Mouse (Mus musculus) thymus, adult 2 months (tissue): ENCODE measurements around the gene Slc7a14. TPM values are rescaled to one million over a fixed set of nuclear protein-coding genes. Genes with fewer than 3 reads are reported as not detected.

Experiments
- DNase-seq: peaks from one replicate; pipeline ENCODE4 v3.0.0; 2021
- H3K27ac ChIP-seq: fragments of 200-500 bp; 2 replicates; pipeline ENCODE4 v1.5.1; 2012; ENCODE audit warnings: low read length, control low read depth; ENCODE audit not compliant: control insufficient read depth, insufficient read depth
- H3K27me3 ChIP-seq: fragments of 200-500 bp; 2 replicates; pipeline ENCODE4 v1.6.1; 2012; ENCODE audit warnings: mild to moderate bottlenecking, low read length, moderate library complexity, mixed read lengths; ENCODE audit not compliant: control insufficient read depth, insufficient read depth
- H3K36me3 ChIP-seq: fragments of 200-500 bp; 2 replicates; pipeline ENCODE4 v1.6.1; 2012; ENCODE audit warnings: mild to moderate bottlenecking, low read length, moderate library complexity; ENCODE audit not compliant: control insufficient read depth, insufficient read depth
- H3K4me1 ChIP-seq: fragments of 200-500 bp; replicated peaks from 2 replicates; pipeline ENCODE4 v1.6.1; 2012; ENCODE audit warnings: low read length; ENCODE audit not compliant: control insufficient read depth, insufficient read depth
- H3K4me3 ChIP-seq: fragments of 200-500 bp; 2 replicates; pipeline ENCODE4 v1.5.1; 2012; ENCODE audit warnings: mild to moderate bottlenecking, low read length, control low read depth, moderate library complexity; ENCODE audit not compliant: control insufficient read depth, insufficient read depth
- CTCF ChIP-seq: fragments of 200-500 bp; IDR thresholded peaks from 2 replicates; pipeline ENCODE4 v1.5.1; 2012; ENCODE audit warnings: mild to moderate bottlenecking, control low read depth, low read length, moderate library complexity, borderline replicate concordance; ENCODE audit not compliant: control insufficient read depth, poor library complexity, insufficient read depth; ENCODE audit errors: extremely low read depth
- POLR2A ChIP-seq: fragments of 200-500 bp; IDR thresholded peaks from 2 replicates; pipeline ENCODE4 v1.6.1; 2012; ENCODE audit warnings: mild to moderate bottlenecking, low read length, control low read depth, moderate library complexity; ENCODE audit not compliant: control insufficient read depth, poor library complexity, insufficient read depth; ENCODE audit errors: extremely low read depth
- WGBS: fragments of 180-500 bp; shearing (Covaris S2); methylation state at CpG from one replicate; pipeline ENCODE4 v1.1.7; 2018; 5-methylcytosine and 5-hydroxymethylcytosine counted together
- polyA plus RNA-seq: library from polyadenylated mRNA; depleted of rRNA; stranded (reverse); fragments of >200 nt; gene quantifications from 2 replicates; pipeline ENCODE4 v1.2.3, GENCODE M21; 2012

Gene Slc7a14
- polyA plus RNA-seq, 1 experiment, result 0.03 TPM

- H3K27ac ChIP-seq, result no peak overlapping the region
- TF ChIP-seq CTCF (no peak), POLR2A (no peak)
- 89% methylated on average over 17 of the region's 17 CpGs for WGBS
These were observed 110.9 kb downstream of the Slc7a14 start for GRCm38 (mm10) chr3:31199162-31199877.

GRCm38 (mm10) chr3:31191402-31191801 lies 118.8 kb downstream of the Slc7a14 start:
- no peaks in the 10 kb centered on the region for H3K4me1 ChIP-seq
- no peaks in the 10 kb centered on the region for H3K27me3 ChIP-seq
- no peaks in the 10 kb centered on the region for H3K36me3 ChIP-seq
- no peak overlapping the region for H3K4me3 ChIP-seq
- H3K27ac ChIP-seq, result no peak overlapping the region
- 82% methylated on average over 10 of the region's 10 CpGs for WGBS
- DNase-seq, result no peak
- no peak for TF ChIP-seq POLR2A
- TF ChIP-seq CTCF, result no peak

More at GRCm38 (mm10) chr3:31199162-31199877, 110.9 kb downstream of the Slc7a14 start:
- H3K4me3 ChIP-seq, result no peak overlapping the region
- no peaks in the 10 kb centered on the region for H3K4me1 ChIP-seq
- H3K27me3 ChIP-seq, result no peaks in the 10 kb centered on the region
- DNase-seq, result no peak
- no peaks in the 10 kb centered on the region for H3K36me3 ChIP-seq

- no peaks in the 10 kb centered on the region for H3K4me1 ChIP-seq
- no peaks in the 10 kb centered on the region for H3K27me3 ChIP-seq
- 88% methylated on average over 7 of the region's 7 CpGs for WGBS
- no peaks in the 10 kb centered on the region for H3K36me3 ChIP-seq
- no peak overlapping the region for H3K4me3 ChIP-seq
- DNase-seq, result no peak
- TF ChIP-seq POLR2A (no peak), CTCF (no peak)
- H3K27ac ChIP-seq, result no peak overlapping the region
These were observed 119.8 kb downstream of the Slc7a14 start for GRCm38 (mm10) chr3:31190342-31190741.

- TF ChIP-seq POLR2A (no peak), CTCF (no peak)
- no peak overlapping the region for H3K27ac ChIP-seq
- no peaks in the 10 kb centered on the region for H3K27me3 ChIP-seq
- no peak overlapping the region for H3K4me3 ChIP-seq
- no peaks in the 10 kb centered on the region for H3K36me3 ChIP-seq
- H3K4me1 ChIP-seq, result no peaks in the 10 kb centered on the region
- DNase-seq, result no peak
- 86% methylated on average over 12 of the region's 12 CpGs for WGBS
These were observed 143.8 kb downstream of the Slc7a14 start for GRCm38 (mm10) chr3:31166365-31166871.

DNA sequence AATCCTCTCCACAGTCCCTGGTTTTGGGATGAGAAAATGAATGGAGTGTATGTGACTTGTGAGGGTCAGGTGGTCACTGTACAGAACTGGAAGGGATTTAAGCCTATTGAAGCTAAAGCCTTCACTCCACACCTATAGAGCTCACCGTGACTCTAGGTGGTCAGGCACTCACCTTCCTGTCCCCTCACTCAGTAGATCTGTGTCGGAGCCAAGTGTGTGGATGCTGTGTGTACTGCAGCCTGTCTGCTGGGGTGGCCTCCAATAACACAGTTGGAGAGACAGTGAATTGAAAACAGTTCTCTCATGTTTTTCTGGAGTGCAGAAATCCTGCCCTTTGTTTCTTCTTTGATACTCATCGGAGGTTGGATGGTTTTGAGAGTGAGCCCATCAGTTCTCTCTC lies 144.4 kb downstream of the Slc7a14 start:
- 88% methylated on average over 3 of the region's 3 CpGs for WGBS
- Histone ChIP-seq H3K4me3 (no peak overlapping the region), H3K4me1 (no peaks in the 10 kb centered on the region), H3K27ac (no peak overlapping the region), H3K36me3 (no peaks in the 10 kb centered on the region), H3K27me3 (no peaks in the 10 kb centered on the region)
- TF ChIP-seq POLR2A, result no peak
- TF ChIP-seq CTCF, result no peak
- DNase-seq, result no peak

GRCm38 (mm10) chr3:31162860-31163259 lies 147.3 kb downstream of the Slc7a14 start:
- 93% methylated on average over 14 of the region's 14 CpGs for WGBS
- H3K27me3 ChIP-seq, result no peaks in the 10 kb centered on the region
- no peak overlapping the region for H3K4me3 ChIP-seq
- no peak overlapping the region for H3K27ac ChIP-seq
- H3K4me1 ChIP-seq, result no peaks in the 10 kb centered on the region
- DNase-seq, result no peak
- TF ChIP-seq CTCF (no peak), POLR2A (no peak)
- no peaks in the 10 kb centered on the region for H3K36me3 ChIP-seq

- H3K36me3 ChIP-seq, result no peaks in the 10 kb centered on the region
- DNase-seq, result no peak
- TF ChIP-seq POLR2A, result no peak
- no peak for TF ChIP-seq CTCF
- no peak overlapping the region for H3K4me3 ChIP-seq
- H3K27me3 ChIP-seq, result no peaks in the 10 kb centered on the region
- whole genome bisulfite sequencing, result 69% methylated on average over 6 of the region's 6 CpGs
- no peak overlapping the region for H3K27ac ChIP-seq
- H3K4me1 ChIP-seq, result no peaks in the 10 kb centered on the region
These were observed 148.8 kb downstream of the Slc7a14 start for GRCm38 (mm10) chr3:31161336-31161735.
